Mouse (Mus musculus): ENCODE measurements around the gene Mlf1. TPM values are rescaled to one million over a fixed set of nuclear protein-coding genes. Genes with fewer than 3 reads are reported as not detected.

The Mlf1 gene
- total RNA-seq, 2 experiments from 2014 or later, result 390 to 439 TPM

DNA sequence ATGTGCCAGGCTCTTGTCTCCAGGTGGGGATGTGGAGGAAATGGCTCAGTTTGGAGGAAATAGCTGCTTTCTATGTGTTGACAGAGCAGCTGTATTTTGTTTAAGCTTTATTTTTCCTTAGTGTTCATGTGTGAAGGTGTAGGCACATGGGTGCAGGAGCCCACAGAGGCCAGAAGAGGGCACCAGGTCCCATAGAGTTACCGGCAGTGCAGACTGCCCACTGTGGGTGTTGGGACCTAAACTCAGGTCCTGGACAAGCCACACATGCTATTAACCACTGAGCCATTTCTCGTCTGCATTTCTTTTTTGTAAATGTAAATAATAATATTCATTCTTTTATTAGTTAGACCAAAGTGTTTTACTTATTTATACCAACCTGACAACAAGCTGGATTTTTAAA is 73.2 kb downstream of the Mlf1 start:
- no peak for DNase-seq

Other genes starting within 250 kb of the Mlf1 start
- gene Gm17402, start 1.1 kb downstream of the Mlf1 start, total RNA-seq (2021), result not detected
- 100 to 1,000 TPM; 188 to 203 TPM for gene Gfm1, start 56.0 kb downstream of the Mlf1 start, total RNA-seq (2021)
- gene Lxn, start 89.8 kb downstream of the Mlf1 start, total RNA-seq (2021), result 10 to 100 TPM; 23.1 to 23.4 TPM
- 1 to 10 TPM; 1.0 TPM for gene Rarres1, start 141.4 kb downstream of the Mlf1 start, total RNA-seq (2021)
- gene Mfsd1, start 208.6 kb downstream of the Mlf1 start, total RNA-seq (2021), result 10 to 100 TPM; 36.8 to 38.2 TPM

All from heart, postnatal 4 days (tissue).